Mouse (Mus musculus): ENCODE data around the gene Cpsf4l. TPM values are rescaled to one million over a fixed set of nuclear protein-coding genes. Genes with fewer than 3 reads are reported as not detected.

The Cpsf4l gene
- total RNA-seq, 2 experiments from 2014 or later: 0.35 TPM; not detected in 1

Other genes starting within 250 kb of the Cpsf4l start
- 10 to 100 TPM; 30.0 to 35.9 TPM for gene Sstr2, start 90.7 kb downstream of the Cpsf4l start, total RNA-seq (2021)
- gene Cog1, start 60.8 kb downstream of the Cpsf4l start, total RNA-seq (2021): 10 to 100 TPM; 47.3 to 51.8 TPM
- gene Slc39a11, start 59.9 kb downstream of the Cpsf4l start, total RNA-seq (2021): 10 to 100 TPM; 13.9 to 15.3 TPM
- gene Fam104a, start 25.9 kb downstream of the Cpsf4l start, total RNA-seq (2021): 10 to 100 TPM; 31.8 to 33.9 TPM
- gene D11Wsu47e, start 25.6 kb downstream of the Cpsf4l start, total RNA-seq (2021): 10 to 100 TPM; 12.1 to 12.8 TPM
- 10 to 100 TPM; 26.6 to 28.8 TPM for gene Cdc42ep4, start 41.9 kb upstream of the Cpsf4l start, total RNA-seq (2021)